Mouse (Mus musculus) small intestine, adult 2 months (tissue): ENCODE results near the gene Vmn1r1. TPM values are rescaled to one million over a fixed set of nuclear protein-coding genes. Genes with fewer than 3 reads are reported as not detected.
"Not testable (repeated sequence)": the region's sequence is repeated elsewhere in the genome, so short reads cannot be mapped to it uniquely, and the experiment has no call there.

ENCODE experiments used
- H3K27ac ChIP-seq: fragments of 200-500 bp; 2 replicates; pipeline ENCODE4 v1.5.1; 2012; ENCODE audit warnings: low read depth, low read length, control low read depth, inconsistent platforms; ENCODE audit not compliant: insufficient read depth
- H3K27me3 ChIP-seq: fragments of 200-500 bp; 2 replicates; pipeline ENCODE4 v1.6.1; 2012; ENCODE audit warnings: mild to moderate bottlenecking, moderate library complexity, low read length, inconsistent platforms; ENCODE audit not compliant: control insufficient read depth, insufficient read depth
- H3K36me3 ChIP-seq: fragments of 200-500 bp; 2 replicates; pipeline ENCODE4 v1.6.1; 2012; ENCODE audit warnings: mild to moderate bottlenecking, low read length, control low read depth, inconsistent platforms; ENCODE audit not compliant: control insufficient read depth, insufficient read depth
- H3K4me1 ChIP-seq: fragments of 200-500 bp; 2 replicates; pipeline ENCODE4 v1.6.1; 2012; ENCODE audit warnings: low read length, inconsistent platforms, mixed read lengths; ENCODE audit not compliant: control insufficient read depth, insufficient read depth, insufficient read length
- H3K4me3 ChIP-seq: fragments of 200-500 bp; 2 replicates; pipeline ENCODE4 v1.5.1; 2012; ENCODE audit warnings: low read depth, mild to moderate bottlenecking, control low read depth, inconsistent platforms, low read length, moderate library complexity
- CTCF ChIP-seq: fragments of 200-500 bp; IDR thresholded peaks from 2 replicates; pipeline ENCODE4 v1.5.1; 2012; ENCODE audit warnings: low read depth, mild to moderate bottlenecking, control low read depth, inconsistent platforms, low read length, moderate library complexity, mixed read lengths; ENCODE audit not compliant: insufficient replicate concordance, insufficient read length; ENCODE audit errors: extremely low read depth
- POLR2A ChIP-seq: fragments of 200-500 bp; IDR thresholded peaks from 2 replicates; pipeline ENCODE4 v1.6.1; 2012; ENCODE audit warnings: low read depth, mild to moderate bottlenecking, control low read depth, inconsistent platforms, low read length, moderate library complexity
- WGBS: fragments of 180-500 bp; shearing (Covaris S2); methylation state at CpG from one replicate; pipeline ENCODE4 v1.1.7; 2018; 5-methylcytosine and 5-hydroxymethylcytosine counted together
- polyA plus RNA-seq: library from polyadenylated mRNA; depleted of rRNA; stranded (reverse); fragments of >200 nt; gene quantifications from 2 replicates; pipeline ENCODE4 v1.2.3, GENCODE M21; 2012

Vmn1r1 gene
- polyA plus RNA-seq, 1 experiment = not detected

GRCm38 (mm10) chr1:182181456-182182305 lies 17.4 kb upstream of the Vmn1r1 start:
- Histone ChIP-seq H3K4me1 (no peaks in the 10 kb centered on the region), H3K27me3 (no peaks in the 10 kb centered on the region), H3K27ac (no peak overlapping the region), H3K4me3 (no peak overlapping the region), H3K36me3 (no peaks in the 10 kb centered on the region)
- 83% methylated on average over 5 of the region's 5 CpGs for WGBS
- TF ChIP-seq POLR2A (no peak), CTCF (no peak)

DNA sequence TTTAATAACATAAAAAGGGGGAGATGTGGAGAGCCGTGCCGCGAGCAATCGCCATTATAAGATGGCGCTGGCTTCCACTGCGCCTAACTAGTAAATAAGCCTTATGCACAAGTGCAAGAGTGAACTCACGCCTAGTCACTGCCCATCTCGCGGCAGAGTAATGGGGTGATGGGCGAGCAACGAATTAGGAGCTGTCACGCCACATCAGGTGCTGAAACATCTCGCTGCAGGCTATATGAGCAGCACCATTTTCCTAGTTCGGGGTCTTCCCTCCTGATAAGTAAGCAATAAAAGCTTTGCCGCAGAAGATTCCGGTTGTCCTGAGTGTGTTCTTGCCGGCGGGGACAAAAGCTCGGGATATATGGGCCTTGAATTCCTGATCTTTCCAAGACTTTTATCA lies 12.7 kb upstream of the Vmn1r1 start:
- 95% methylated on average over 19 of the region's 19 CpGs for WGBS
- not testable (repeated sequence) for H3K4me1 ChIP-seq, H3K36me3 ChIP-seq, H3K27me3 ChIP-seq, H3K27ac ChIP-seq, H3K4me3 ChIP-seq

- H3K27me3 ChIP-seq, H3K4me3 ChIP-seq, H3K27ac ChIP-seq, H3K4me1 ChIP-seq, H3K36me3 ChIP-seq: not testable (repeated sequence)
- WGBS = 85% methylated on average over 6 of the region's 6 CpGs
Measured at GRCm38 (mm10) chr1:182170206-182170605, 5.9 kb upstream of the Vmn1r1 start.

DNA sequence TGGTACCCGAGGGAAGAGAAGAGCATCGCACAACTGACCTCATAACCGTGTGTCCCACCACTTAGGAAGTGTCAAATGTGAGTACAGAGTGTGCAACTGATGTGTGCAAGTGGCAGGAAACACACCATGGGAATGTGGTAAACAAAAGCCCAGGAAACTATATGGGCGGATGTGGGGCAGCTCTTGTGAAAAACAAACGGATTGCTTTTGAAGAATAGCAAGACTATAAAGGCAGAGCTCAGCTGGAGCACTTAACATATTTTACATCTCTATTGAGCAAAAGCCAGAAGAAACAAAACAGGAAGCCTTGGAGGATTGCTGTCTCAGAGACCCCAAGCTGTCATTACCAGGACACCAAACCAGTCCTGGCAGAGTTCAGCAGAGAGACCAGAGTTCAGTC lies 1.3 kb downstream of the Vmn1r1 start:
- WGBS = 57% methylated on average over 5 of the region's 5 CpGs
- no peak overlapping the region for H3K4me3 ChIP-seq

DNA sequence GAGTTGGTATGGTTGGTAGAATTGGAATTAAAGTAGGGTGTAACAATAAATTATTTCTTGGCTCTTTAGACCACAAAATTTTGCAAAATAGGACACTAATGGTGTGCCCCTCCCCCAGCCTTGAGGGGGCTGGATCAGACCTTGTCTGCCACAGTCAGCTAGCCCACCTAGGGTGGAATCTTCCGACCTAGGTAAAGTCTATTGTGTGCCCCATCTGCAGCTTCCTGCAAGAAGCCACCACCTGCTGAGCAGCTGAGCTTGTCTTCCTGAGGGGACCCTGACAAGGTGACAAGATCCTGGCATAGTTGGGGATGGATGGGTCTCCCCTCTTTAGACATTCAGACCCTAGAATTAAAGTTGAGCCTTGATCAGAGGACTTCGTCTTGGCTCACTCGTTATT lies 4.7 kb downstream of the Vmn1r1 start:
- no peaks in the 10 kb centered on the region for H3K4me1 ChIP-seq
- no peaks in the 10 kb centered on the region for H3K36me3 ChIP-seq
- 85% methylated on average over 3 of the region's 3 CpGs for WGBS
- H3K27me3 ChIP-seq = no peaks in the 10 kb centered on the region
- TF ChIP-seq POLR2A (no peak), CTCF (no peak)
- H3K27ac ChIP-seq = no peak overlapping the region
- H3K4me3 ChIP-seq = no peak overlapping the region

More for the DNA sequence above, 1.3 kb downstream of the Vmn1r1 start:
- Histone ChIP-seq H3K27ac (no peak overlapping the region), H3K27me3 (no peaks in the 10 kb centered on the region), H3K36me3 (no peaks in the 10 kb centered on the region), H3K4me1 (no peaks in the 10 kb centered on the region)
- TF ChIP-seq POLR2A (no peak), CTCF (no peak)

- Histone ChIP-seq H3K27ac (no peak overlapping the region), H3K4me1 (no peaks in the 10 kb centered on the region), H3K27me3 (no peaks in the 10 kb centered on the region), H3K36me3 (no peaks in the 10 kb centered on the region), H3K4me3 (no peak overlapping the region)
- TF ChIP-seq POLR2A = no peak
- TF ChIP-seq CTCF = no peak
- WGBS = 54% methylated on average over 4 of the region's 4 CpGs
Measured at GRCm38 (mm10) chr1:182157734-182158133, 6.6 kb downstream of the Vmn1r1 start.

GRCm38 (mm10) chr1:182149966-182150365 lies 14.3 kb downstream of the Vmn1r1 start:
- no peak overlapping the region for H3K27ac ChIP-seq
- WGBS = 85% methylated on average over 2 of the region's 2 CpGs
- H3K4me3 ChIP-seq = no peak overlapping the region
- no peaks in the 10 kb centered on the region for H3K27me3 ChIP-seq
- H3K4me1 ChIP-seq = no peaks in the 10 kb centered on the region
- TF ChIP-seq POLR2A (no peak), CTCF (no peak)
- H3K36me3 ChIP-seq = no peaks in the 10 kb centered on the region
